8 mouse cellular contexts compared by ENCODE assay signal in the genomic region with DNA sequence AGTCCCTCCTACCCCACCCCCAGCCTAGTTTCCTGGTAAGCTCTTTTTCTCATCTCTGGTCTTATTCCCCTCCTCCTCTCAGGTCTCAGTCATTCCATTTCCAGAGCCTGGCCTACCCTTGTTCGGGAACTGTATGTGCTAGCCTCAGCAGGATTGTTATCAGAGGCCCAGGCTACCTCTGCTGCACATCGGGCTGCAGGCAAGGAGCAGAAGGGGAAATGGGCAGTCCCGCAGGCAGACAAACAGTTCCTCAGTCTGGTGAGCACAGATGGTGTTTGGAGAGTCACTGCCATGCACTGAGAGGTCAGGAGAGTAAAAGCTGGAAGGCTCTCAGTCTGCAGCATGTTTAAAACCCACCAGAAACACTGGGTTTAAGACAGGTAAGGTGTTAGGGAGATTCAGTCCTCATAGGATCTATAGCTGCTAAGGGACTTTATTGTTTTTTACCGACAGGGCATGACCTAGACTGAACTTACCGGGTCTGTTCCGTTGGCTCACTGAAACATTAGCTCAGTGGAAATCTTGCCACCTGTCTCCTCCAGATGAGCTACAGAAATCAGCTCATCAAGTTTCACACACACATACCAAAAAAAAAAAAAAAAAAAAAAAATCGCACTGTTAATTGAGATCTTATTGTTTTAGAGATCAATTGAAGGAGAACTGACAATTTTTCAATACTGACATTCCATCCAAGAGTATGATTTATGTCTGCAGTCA.
A peak's percentile ranks its signal among the peaks of the same experiment; 100 is the strongest.
DNase-seq lines count a peak whose midpoint lies in the region; ATAC-seq lines count a peak whose summit lies in the region.

No protein-coding gene starts in this region.

- H3K4me3 ChIP-seq in hindbrain, embryonic 10.5 days = no peak overlapping the region
- H3K4me3 ChIP-seq in hindbrain, embryonic 14.5 days (replicated peaks; ENCODE audit: low read length) = no peak overlapping the region
- H3K4me3 ChIP-seq in liver, embryonic 13.5 days (replicated peaks) = no peak overlapping the region
- H3K4me3 ChIP-seq in forebrain, embryonic 11.5 days (ENCODE audit: low read depth, low read length) = no peak overlapping the region

- WGBS in hindbrain, embryonic 10.5 days = 40% methylated on average over 7 of the region's 7 CpGs
- WGBS in hindbrain, embryonic 14.5 days = 58% methylated on average over 7 of the region's 7 CpGs
- whole genome bisulfite sequencing in liver, embryonic 13.5 days (ENCODE audit: insufficient replicate concordance) = 27% methylated on average over 7 of the region's 7 CpGs
- 67% methylated on average over 7 of the region's 7 CpGs for WGBS in forebrain, embryonic 11.5 days

- peaks cover 20% of the 10 kb centered on the region for H3K4me1 ChIP-seq in hindbrain, embryonic 10.5 days (replicated peaks)
- no peaks in the 10 kb centered on the region for H3K4me1 ChIP-seq in hindbrain, embryonic 14.5 days (replicated peaks; ENCODE audit: control insufficient read depth, insufficient read depth, low read length)
- H3K4me1 ChIP-seq in liver, embryonic 13.5 days (replicated peaks) = peaks cover 87% of the 10 kb centered on the region
- no peaks in the 10 kb centered on the region for H3K4me1 ChIP-seq in forebrain, embryonic 11.5 days (replicated peaks; ENCODE audit: control insufficient read depth, insufficient read depth, low read length)

- no peak for ATAC-seq in hindbrain, embryonic 14.5 days (ENCODE audit: low FRiP score)
- ATAC-seq in liver, embryonic 13.5 days (ENCODE audit: low read depth) = peak; percentile 76
- no peak for ATAC-seq in forebrain, embryonic 11.5 days (replicated peaks; ENCODE audit: low FRiP score)

- peak overlapping the region; percentile 66 for H3K27ac ChIP-seq in hindbrain, embryonic 10.5 days
- H3K27ac ChIP-seq in hindbrain, embryonic 14.5 days = no peak overlapping the region
- peak overlapping the region; percentile 70 for H3K27ac ChIP-seq in liver, embryonic 13.5 days
- H3K27ac ChIP-seq in forebrain, embryonic 11.5 days (ENCODE audit: low read depth, low read length) = no peak overlapping the region

- H3K27me3 ChIP-seq in hindbrain, embryonic 10.5 days (ENCODE audit: insufficient read depth, poor library complexity, severe bottlenecking) = no peaks in the 10 kb centered on the region
- H3K27me3 ChIP-seq in hindbrain, embryonic 14.5 days (ENCODE audit: control insufficient read depth, insufficient read depth, low read length) = no peaks in the 10 kb centered on the region
- H3K27me3 ChIP-seq in liver, embryonic 13.5 days = no peaks in the 10 kb centered on the region
- no peaks in the 10 kb centered on the region for H3K27me3 ChIP-seq in forebrain, embryonic 11.5 days (ENCODE audit: control insufficient read depth, insufficient read depth, low read length)

- H3K4me2 ChIP-seq in hindbrain, embryonic 14.5 days (replicated peaks) = no peak overlapping the region
- peak overlapping the region; percentile 32 for H3K4me2 ChIP-seq in liver, embryonic 13.5 days
- no peak overlapping the region for H3K4me2 ChIP-seq in forebrain, embryonic 11.5 days (ENCODE audit: low read depth, low read length, severe bottlenecking)

- no peak overlapping the region for H3K9ac ChIP-seq in hindbrain, embryonic 14.5 days
- peak overlapping the region; percentile 59; the same call in 1 of the 2 replicates for H3K9ac ChIP-seq in liver, embryonic 13.5 days
- H3K9ac ChIP-seq in forebrain, embryonic 11.5 days (ENCODE audit: low read length) = no peak overlapping the region

- H3K36me3 ChIP-seq in hindbrain, embryonic 10.5 days = no peaks in the 10 kb centered on the region
- no peaks in the 10 kb centered on the region for H3K36me3 ChIP-seq in hindbrain, embryonic 14.5 days (replicated peaks; ENCODE audit: control insufficient read depth, insufficient read depth)
- no peaks in the 10 kb centered on the region for H3K36me3 ChIP-seq in liver, embryonic 13.5 days
- H3K36me3 ChIP-seq in forebrain, embryonic 11.5 days (ENCODE audit: control insufficient read depth, insufficient read depth, low read length) = no peaks in the 10 kb centered on the region

- H3K9me3 ChIP-seq in hindbrain, embryonic 10.5 days = no peaks in the 10 kb centered on the region
- no peaks in the 10 kb centered on the region for H3K9me3 ChIP-seq in hindbrain, embryonic 14.5 days (ENCODE audit: control insufficient read depth, low read length)
- H3K9me3 ChIP-seq in liver, embryonic 13.5 days (replicated peaks) = no peaks in the 10 kb centered on the region
- no peaks in the 10 kb centered on the region for H3K9me3 ChIP-seq in forebrain, embryonic 11.5 days (ENCODE audit: control insufficient read depth, low read length)

- DNase-seq in hindbrain, embryonic 10.5 days (ENCODE audit: low spot score) = peak; percentile 34
- no peak for DNase-seq in hindbrain, embryonic 14.5 days (ENCODE audit: low spot score)
- DNase-seq in 416B (ENCODE audit: low read depth) = peak; percentile 52
- peak; percentile 77 for DNase-seq in cerebellum, adult 8-10 months
- no peak for DNase-seq in liver, embryonic 13.5 days
- DNase-seq in urinary bladder, adult 2 months (ENCODE audit: low spot score) = no peak
- DNase-seq in forebrain, embryonic 11.5 days (ENCODE audit: low spot score) = no peak
- no peak for DNase-seq in right cerebral cortex, postnatal 4 days

Comparison
In these comparisons a context has a peak if more than half of its experiments do, and no peak if none do; other contexts are left out.
1. DNase-seq: peak in hindbrain, embryonic 10.5 days (single experiment), 416B (single experiment) and cerebellum, adult 8-10 months (single experiment); none in hindbrain, embryonic 14.5 days (single experiment), liver, embryonic 13.5 days (single experiment), urinary bladder, adult 2 months (single experiment), forebrain, embryonic 11.5 days (single experiment) and right cerebral cortex, postnatal 4 days (single experiment).
2. H3K27ac ChIP-seq: peak in hindbrain, embryonic 10.5 days (single experiment) and liver, embryonic 13.5 days (single experiment); none in hindbrain, embryonic 14.5 days (single experiment) and forebrain, embryonic 11.5 days (single experiment).